Mouse (Mus musculus): ENCODE results near the gene Zbtb32. TPM values are rescaled to one million over a fixed set of nuclear protein-coding genes. Genes with fewer than 3 reads are reported as not detected.

Gene Zbtb32
- polyA plus RNA-seq, 1 experiment from 2014 or later = 0.14 TPM

DNA sequence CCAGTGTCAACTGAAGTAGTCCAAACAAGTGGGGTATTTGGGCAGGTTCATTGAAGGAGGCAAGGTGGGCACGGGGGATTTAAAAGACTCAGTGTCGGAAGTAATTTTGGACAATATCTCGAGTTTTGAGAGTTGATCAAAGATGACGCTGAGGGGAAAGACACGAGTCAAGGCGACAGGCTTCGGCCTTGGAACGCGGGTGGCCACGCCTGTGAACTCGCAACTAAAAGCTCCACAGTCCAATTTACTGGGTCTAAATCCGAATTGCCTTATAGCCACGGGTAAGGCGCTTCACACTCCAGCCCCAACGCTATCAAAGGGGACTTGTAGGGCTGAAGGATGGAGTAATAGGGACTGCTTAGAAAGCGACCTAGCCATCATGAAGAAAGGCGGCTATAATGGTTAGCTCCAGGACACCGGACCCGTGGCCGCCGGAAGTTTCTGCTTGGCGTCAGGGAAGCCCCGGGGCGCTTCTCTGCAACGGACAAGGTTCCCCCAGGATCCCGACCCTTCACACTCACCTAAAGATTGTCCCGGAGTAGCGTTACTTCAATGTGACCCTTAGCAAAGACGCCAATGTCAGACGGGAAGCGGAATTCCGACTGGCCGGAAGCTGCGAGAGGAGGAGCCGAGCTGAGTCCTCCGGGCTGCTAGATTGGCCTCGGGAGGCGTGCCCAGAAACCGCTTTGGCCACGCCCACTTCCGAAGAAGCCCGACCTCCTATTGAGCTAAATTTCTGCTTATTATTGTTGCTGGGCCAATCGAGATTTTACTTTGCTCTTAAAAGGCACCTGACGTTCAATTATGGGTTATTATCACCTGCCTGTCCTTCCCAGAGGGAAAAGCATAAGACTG lies 27.0 kb upstream of the Zbtb32 start, which contains the start of gene Cox6b1:
Cox6b1 (minus strand) TSS at position 622 of the 855 bp plus-strand sequence.
- peaks cover 8% of the 10 kb centered on the region for H3K4me1 ChIP-seq (ENCODE audit: control insufficient read depth, insufficient read depth, low read length)
- peak within 1 kb of the TSS; percentile 88 for H3K4me3 ChIP-seq (ENCODE audit: low read depth, low read length)
- WGBS (ENCODE audit: insufficient replicate concordance) = under 1% methylated on average over 44 of the region's 44 CpGs
- ATAC-seq (replicated peaks; ENCODE audit: insufficient number of reproducible peaks, low FRiP score, low TSS enrichment) = peak; percentile 87
- H3K4me2 ChIP-seq = peak within 1 kb of the TSS; percentile 93
- no peaks in the 10 kb centered on the region for H3K9me3 ChIP-seq (replicated peaks; ENCODE audit: control insufficient read depth, low read length)
- peaks cover 19% of the 10 kb centered on the region for H3K36me3 ChIP-seq (ENCODE audit: control insufficient read depth, insufficient read depth, low read length)
- peak within 1 kb of the TSS; percentile 96 for H3K9ac ChIP-seq (ENCODE audit: low read depth, low read length)
- no peaks in the 10 kb centered on the region for H3K27me3 ChIP-seq (ENCODE audit: control insufficient read depth, insufficient read depth, low read length)
- peak within 1 kb of the TSS; percentile 73 for H3K27ac ChIP-seq (ENCODE audit: low read depth, low read length)

DNA sequence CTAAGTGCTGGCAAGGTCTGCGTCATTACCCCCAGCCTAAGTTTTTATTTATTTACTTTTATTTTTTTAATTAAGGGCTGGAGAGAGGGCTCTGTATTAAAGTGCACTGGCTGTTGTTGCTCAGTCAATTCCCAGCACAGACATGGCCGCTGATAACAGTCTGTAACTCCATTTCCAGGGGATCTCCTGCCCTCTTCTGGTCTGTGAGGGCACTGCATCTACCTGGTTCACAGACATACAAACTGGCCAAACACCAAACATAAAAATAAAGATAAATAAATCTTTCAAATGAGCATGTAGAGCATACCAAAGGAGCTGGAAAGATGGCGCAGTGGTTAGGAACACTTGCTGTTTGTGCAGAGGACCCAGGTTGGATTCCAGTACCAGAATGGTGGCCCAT lies 20.5 kb upstream of the Zbtb32 start:
- H3K4me2 ChIP-seq = no peak overlapping the region
- no peak for ATAC-seq (replicated peaks; ENCODE audit: insufficient number of reproducible peaks, low FRiP score, low TSS enrichment)
- no peaks in the 10 kb centered on the region for H3K9me3 ChIP-seq (replicated peaks; ENCODE audit: control insufficient read depth, low read length)
- no peaks in the 10 kb centered on the region for H3K27me3 ChIP-seq (ENCODE audit: control insufficient read depth, insufficient read depth, low read length)
- H3K9ac ChIP-seq (ENCODE audit: low read depth, low read length) = no peak overlapping the region
- peaks cover 51% of the 10 kb centered on the region for H3K36me3 ChIP-seq (ENCODE audit: control insufficient read depth, insufficient read depth, low read length)
- H3K27ac ChIP-seq (ENCODE audit: low read depth, low read length) = no peak overlapping the region
- H3K4me3 ChIP-seq (ENCODE audit: low read depth, low read length) = no peak overlapping the region
- WGBS (ENCODE audit: insufficient replicate concordance) = 85% methylated on average over 3 of the region's 3 CpGs
- no peaks in the 10 kb centered on the region for H3K4me1 ChIP-seq (ENCODE audit: control insufficient read depth, insufficient read depth, low read length)

DNA sequence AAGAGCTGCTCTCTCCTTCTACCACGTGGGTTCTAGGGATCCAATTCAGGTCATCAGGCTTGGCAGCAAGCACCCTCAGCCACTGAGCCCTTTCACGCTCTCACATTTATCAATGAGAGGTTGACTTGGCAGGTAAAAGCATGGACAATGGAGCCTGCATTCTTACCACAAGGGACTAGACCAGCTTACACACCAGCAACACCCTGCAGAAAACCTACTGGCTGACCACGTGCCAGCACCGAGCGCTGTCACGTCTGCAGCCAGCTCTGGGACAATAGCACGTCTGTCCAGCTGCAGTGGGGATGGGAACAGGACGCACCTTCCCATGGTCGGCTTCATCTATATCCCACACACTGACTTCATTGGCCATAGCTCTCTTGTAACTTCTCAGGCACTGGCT lies 19.9 kb upstream of the Zbtb32 start:
- Histone ChIP-seq H3K4me1 (ENCODE audit: control insufficient read depth, insufficient read depth, low read length) (no peaks in the 10 kb centered on the region), H3K27ac (ENCODE audit: low read depth, low read length) (no peak overlapping the region), H3K27me3 (ENCODE audit: control insufficient read depth, insufficient read depth, low read length) (no peaks in the 10 kb centered on the region), H3K36me3 (ENCODE audit: control insufficient read depth, insufficient read depth, low read length) (peaks cover 48% of the 10 kb centered on the region), H3K9ac (ENCODE audit: low read depth, low read length) (no peak overlapping the region), H3K4me3 (ENCODE audit: low read depth, low read length) (no peak overlapping the region), H3K9me3 (replicated peaks; ENCODE audit: control insufficient read depth, low read length) (no peaks in the 10 kb centered on the region), H3K4me2 (no peak overlapping the region)
- WGBS (ENCODE audit: insufficient replicate concordance) = 94% methylated on average over 9 of the region's 9 CpGs
- no peak for ATAC-seq (replicated peaks; ENCODE audit: insufficient number of reproducible peaks, low FRiP score, low TSS enrichment)

DNA sequence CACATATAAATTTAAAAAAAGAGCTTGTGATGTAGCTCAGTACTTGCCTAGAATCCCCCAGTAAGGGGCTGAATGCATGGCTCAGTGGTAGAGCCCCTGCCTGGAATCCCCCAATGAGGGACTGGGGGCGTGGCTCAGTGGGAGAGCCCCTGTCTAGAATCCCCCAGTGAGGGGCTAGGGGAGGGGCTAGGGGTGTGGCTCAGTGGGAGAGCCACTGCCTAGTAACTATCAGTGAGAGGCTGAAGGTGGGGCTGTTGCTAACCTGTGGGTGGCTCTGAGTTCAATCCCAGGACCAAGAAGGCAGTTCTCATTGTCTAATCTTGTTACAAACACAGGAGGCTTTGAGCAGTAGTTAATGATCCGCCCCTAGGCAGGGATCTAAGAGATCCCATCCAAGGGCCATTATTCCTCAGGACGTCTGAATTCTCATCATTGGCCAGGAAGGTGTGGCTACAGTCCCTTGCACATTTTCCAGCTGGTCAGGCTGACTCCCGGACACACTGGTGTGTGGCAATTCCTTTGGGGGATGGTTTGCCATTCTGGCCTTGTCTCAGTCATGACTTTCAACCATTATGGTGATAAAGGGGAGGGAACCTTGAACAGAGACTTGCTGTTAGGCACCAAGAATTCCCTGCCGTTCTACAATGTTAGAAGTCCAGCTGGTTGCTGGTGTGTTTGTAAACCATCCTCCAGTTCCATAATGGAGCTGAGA lies 16.5 kb upstream of the Zbtb32 start:
- no peak overlapping the region for H3K27ac ChIP-seq (ENCODE audit: low read depth, low read length)
- H3K4me3 ChIP-seq (ENCODE audit: low read depth, low read length) = no peak overlapping the region
- no peak overlapping the region for H3K4me2 ChIP-seq
- no peak for ATAC-seq (replicated peaks; ENCODE audit: insufficient number of reproducible peaks, low FRiP score, low TSS enrichment)
- no peak overlapping the region for H3K9ac ChIP-seq (ENCODE audit: low read depth, low read length)
- WGBS (ENCODE audit: insufficient replicate concordance) = 56% methylated on average over 5 of the region's 5 CpGs
- H3K36me3 ChIP-seq (ENCODE audit: control insufficient read depth, insufficient read depth, low read length) = peaks cover 34% of the 10 kb centered on the region
- H3K27me3 ChIP-seq (ENCODE audit: control insufficient read depth, insufficient read depth, low read length) = no peaks in the 10 kb centered on the region
- H3K4me1 ChIP-seq (ENCODE audit: control insufficient read depth, insufficient read depth, low read length) = peaks cover 2% of the 10 kb centered on the region; the same call in 1 of the 2 replicates
- no peaks in the 10 kb centered on the region for H3K9me3 ChIP-seq (replicated peaks; ENCODE audit: control insufficient read depth, low read length)

DNA sequence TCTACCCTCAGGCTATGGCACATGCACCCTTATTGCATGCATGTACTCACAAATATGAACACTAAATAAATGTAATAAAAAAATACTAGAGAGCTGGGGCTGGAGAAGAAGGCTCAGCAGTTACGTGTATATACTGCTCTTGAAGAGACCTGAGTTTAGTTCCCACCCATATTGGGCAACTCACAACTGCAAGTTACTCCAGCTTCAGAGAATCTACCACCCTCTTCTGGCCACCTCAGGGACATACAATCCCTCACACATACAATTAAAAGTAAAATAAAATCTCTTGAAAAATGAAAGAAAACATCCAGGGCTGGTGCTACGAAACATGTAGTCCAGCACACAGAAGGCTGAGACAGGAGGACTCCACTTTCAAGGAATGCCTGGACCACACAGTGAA lies 15.7 kb upstream of the Zbtb32 start:
- Histone ChIP-seq H3K4me3 (ENCODE audit: low read depth, low read length) (no peak overlapping the region), H3K9ac (ENCODE audit: low read depth, low read length) (no peak overlapping the region), H3K4me2 (no peak overlapping the region), H3K36me3 (ENCODE audit: control insufficient read depth, insufficient read depth, low read length) (peaks cover 33% of the 10 kb centered on the region), H3K9me3 (replicated peaks; ENCODE audit: control insufficient read depth, low read length) (no peaks in the 10 kb centered on the region), H3K27ac (ENCODE audit: low read depth, low read length) (no peak overlapping the region), H3K27me3 (ENCODE audit: control insufficient read depth, insufficient read depth, low read length) (no peaks in the 10 kb centered on the region), H3K4me1 (ENCODE audit: control insufficient read depth, insufficient read depth, low read length) (peaks cover 6% of the 10 kb centered on the region; the same call in 1 of the 2 replicates)
- no peak for ATAC-seq (replicated peaks; ENCODE audit: insufficient number of reproducible peaks, low FRiP score, low TSS enrichment)
- WGBS (ENCODE audit: insufficient replicate concordance) = 67% methylated on average over 2 of the region's 2 CpGs

DNA sequence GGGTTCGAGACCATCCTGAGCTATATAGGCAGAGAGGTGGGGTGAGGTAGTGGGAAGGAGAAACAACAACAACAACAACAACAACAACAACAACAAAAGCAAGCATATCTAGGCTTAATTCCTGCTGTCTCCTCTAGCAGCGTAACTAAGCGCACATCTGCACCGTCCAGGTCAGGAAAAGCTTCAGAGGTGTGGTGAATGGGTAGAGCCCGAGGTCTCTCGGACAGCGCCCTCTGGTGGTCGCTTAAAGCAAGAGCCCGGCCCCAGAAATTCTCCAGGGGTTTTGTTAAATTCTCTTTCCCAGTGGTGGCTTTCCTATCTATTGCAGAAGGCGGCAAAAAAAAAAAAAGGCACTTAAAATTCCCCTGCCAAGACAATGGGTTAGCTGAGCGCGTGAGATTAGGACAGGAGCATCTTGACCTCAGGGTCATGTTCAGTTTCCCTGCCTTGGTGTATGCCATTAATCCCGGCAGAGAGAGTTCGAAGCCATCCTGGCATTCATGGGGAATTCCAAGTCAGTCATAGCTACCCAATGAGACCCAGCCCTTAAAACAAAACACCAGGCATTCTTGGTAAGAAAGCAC lies 14.9 kb upstream of the Zbtb32 start:
- H3K9ac ChIP-seq (ENCODE audit: low read depth, low read length) = no peak overlapping the region
- H3K4me1 ChIP-seq (ENCODE audit: control insufficient read depth, insufficient read depth, low read length) = peaks cover 6% of the 10 kb centered on the region; the same call in 1 of the 2 replicates
- no peaks in the 10 kb centered on the region for H3K9me3 ChIP-seq (replicated peaks; ENCODE audit: control insufficient read depth, low read length)
- H3K27ac ChIP-seq (ENCODE audit: low read depth, low read length) = no peak overlapping the region
- H3K4me3 ChIP-seq (ENCODE audit: low read depth, low read length) = no peak overlapping the region
- no peak overlapping the region for H3K4me2 ChIP-seq
- ATAC-seq (replicated peaks; ENCODE audit: insufficient number of reproducible peaks, low FRiP score, low TSS enrichment) = no peak
- WGBS (ENCODE audit: insufficient replicate concordance) = 24% methylated on average over 14 of the region's 14 CpGs
- H3K36me3 ChIP-seq (ENCODE audit: control insufficient read depth, insufficient read depth, low read length) = peaks cover 26% of the 10 kb centered on the region
- 0 out of 2 replicates have a peak, but pooled peaks cover 3% of the 10 kb centered on the region for H3K27me3 ChIP-seq (ENCODE audit: control insufficient read depth, insufficient read depth, low read length)

DNA sequence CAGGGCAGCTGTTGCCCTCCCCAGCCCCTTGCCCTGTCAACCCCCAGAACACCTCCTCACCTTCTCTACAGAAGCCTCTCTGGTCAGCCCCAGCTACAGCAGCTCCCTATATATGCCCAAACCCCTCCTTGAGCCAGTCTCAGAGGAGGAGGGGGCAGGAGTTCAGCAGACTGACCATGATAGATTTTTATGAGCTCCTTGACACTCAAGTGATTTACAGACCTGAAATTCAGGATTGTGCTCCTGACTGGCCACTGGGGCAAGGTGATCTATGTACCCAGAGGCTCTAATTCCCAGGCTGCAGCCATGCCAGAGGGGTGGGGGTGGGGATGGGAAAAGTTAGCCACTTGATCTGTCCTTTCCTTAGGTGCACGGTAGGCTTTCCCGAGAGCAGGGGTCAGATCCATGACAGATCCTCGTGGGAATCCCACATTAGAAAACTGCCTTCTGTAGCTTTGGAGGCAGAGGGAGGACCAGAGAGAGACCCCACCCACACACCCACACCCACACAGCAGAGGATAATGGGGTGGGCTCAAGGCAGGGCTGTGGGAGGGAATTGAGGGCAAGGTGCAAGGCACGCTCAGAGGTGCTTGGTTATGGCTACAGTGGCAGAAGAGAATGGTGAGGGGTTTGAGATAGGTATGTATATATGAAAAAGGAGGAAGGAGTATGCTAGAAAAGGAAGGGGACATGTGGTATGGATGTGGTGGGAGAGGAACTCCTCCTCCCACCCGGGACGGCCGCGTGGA lies 14.1 kb upstream of the Zbtb32 start, which contains the start of gene Upk1a:
Upk1a (minus strand) TSS at position 194 of the 749 bp plus-strand sequence.
- Histone ChIP-seq H3K27me3 (ENCODE audit: control insufficient read depth, insufficient read depth, low read length) (0 out of 2 replicates have a peak, but pooled peaks cover 3% of the 10 kb centered on the region), H3K4me1 (ENCODE audit: control insufficient read depth, insufficient read depth, low read length) (peaks cover 6% of the 10 kb centered on the region; the same call in 1 of the 2 replicates), H3K36me3 (ENCODE audit: control insufficient read depth, insufficient read depth, low read length) (peaks cover 18% of the 10 kb centered on the region), H3K4me3 (ENCODE audit: low read depth, low read length) (no peak within 1 kb of the TSS), H3K9ac (ENCODE audit: low read depth, low read length) (no peak within 1 kb of the TSS), H3K27ac (ENCODE audit: low read depth, low read length) (no peak within 1 kb of the TSS), H3K4me2 (no peak within 1 kb of the TSS), H3K9me3 (replicated peaks; ENCODE audit: control insufficient read depth, low read length) (no peaks in the 10 kb centered on the region)
- 74% methylated on average over 8 of the region's 8 CpGs for WGBS (ENCODE audit: insufficient replicate concordance)
- ATAC-seq (replicated peaks; ENCODE audit: insufficient number of reproducible peaks, low FRiP score, low TSS enrichment) = no peak

DNA sequence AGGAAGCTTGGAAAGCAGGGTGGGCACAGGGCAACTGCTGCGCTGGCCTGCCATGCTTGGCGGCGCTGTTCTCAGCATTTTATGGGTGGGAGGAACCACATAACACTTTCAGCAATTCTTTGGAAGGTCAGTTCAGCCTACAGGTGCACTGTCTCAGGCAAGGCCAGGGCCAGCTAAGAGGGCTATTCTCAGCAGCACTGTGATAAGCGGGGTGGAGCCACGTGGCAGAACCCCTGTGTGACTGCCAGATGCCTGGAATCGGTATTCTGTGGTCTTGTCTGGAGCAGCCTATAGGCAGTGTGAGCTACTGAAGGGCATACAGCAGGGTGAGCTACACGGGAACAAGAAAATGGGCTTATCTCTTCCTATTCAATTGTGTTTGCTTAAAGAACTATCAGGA lies 11.3 kb upstream of the Zbtb32 start:
- peaks cover 6% of the 10 kb centered on the region; the same call in 1 of the 2 replicates for H3K4me1 ChIP-seq (ENCODE audit: control insufficient read depth, insufficient read depth, low read length)
- no peaks in the 10 kb centered on the region for H3K9me3 ChIP-seq (replicated peaks; ENCODE audit: control insufficient read depth, low read length)
- H3K4me2 ChIP-seq = no peak overlapping the region
- H3K27ac ChIP-seq (ENCODE audit: low read depth, low read length) = no peak overlapping the region
- H3K27me3 ChIP-seq (ENCODE audit: control insufficient read depth, insufficient read depth, low read length) = 0 out of 2 replicates have a peak, but pooled peaks cover 3% of the 10 kb centered on the region
- H3K36me3 ChIP-seq (ENCODE audit: control insufficient read depth, insufficient read depth, low read length) = no peaks in the 10 kb centered on the region
- WGBS (ENCODE audit: insufficient replicate concordance) = 29% methylated on average over 7 of the region's 7 CpGs
- no peak for ATAC-seq (replicated peaks; ENCODE audit: insufficient number of reproducible peaks, low FRiP score, low TSS enrichment)
- H3K9ac ChIP-seq (ENCODE audit: low read depth, low read length) = no peak overlapping the region
- H3K4me3 ChIP-seq (ENCODE audit: low read depth, low read length) = no peak overlapping the region

All from heart, embryonic 11.5 days (tissue).